Mouse (Mus musculus) ovary, postnatal 10 days (tissue): ENCODE data around the gene Epyc.
"Not testable (repeated sequence)": the region's sequence is repeated elsewhere in the genome, so short reads cannot be mapped to it uniquely, and the experiment has no call there.

Experiments
- DNase-seq: peaks from one replicate; pipeline ENCODE4 v3.0.0; 2022; ENCODE audit warnings: low spot score

Gene Epyc

DNA sequence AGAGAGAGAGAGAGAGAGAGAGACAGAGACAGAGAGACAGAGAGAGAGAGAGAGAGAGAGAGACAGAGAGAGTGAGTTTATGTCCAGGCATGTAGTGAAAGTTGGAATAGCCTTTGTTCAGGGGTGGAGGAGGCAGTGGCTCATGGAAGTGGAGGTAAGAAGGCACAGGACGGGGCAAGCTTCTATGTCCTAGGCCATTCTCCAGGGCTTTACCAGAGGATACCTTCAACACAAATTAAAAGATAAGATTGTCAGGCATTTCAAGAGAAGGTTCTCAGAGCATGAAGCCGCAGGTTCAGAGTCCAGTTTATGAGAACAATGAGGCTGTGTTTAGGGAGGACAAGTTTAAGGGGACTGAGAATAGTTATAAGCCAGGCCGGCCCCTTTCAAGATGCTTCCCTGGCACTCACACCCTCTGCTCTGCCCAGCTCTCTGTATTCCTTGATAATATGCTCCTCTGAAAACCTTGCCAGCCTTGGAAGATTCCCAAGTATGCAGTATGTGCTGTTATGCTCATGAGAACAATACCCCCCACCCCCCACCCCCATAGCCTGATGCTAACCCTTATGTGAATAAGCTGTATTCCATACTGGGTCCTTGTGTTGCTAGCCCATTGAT lies 71.5 kb downstream of the Epyc start:
- DNase-seq = no peak

DNA sequence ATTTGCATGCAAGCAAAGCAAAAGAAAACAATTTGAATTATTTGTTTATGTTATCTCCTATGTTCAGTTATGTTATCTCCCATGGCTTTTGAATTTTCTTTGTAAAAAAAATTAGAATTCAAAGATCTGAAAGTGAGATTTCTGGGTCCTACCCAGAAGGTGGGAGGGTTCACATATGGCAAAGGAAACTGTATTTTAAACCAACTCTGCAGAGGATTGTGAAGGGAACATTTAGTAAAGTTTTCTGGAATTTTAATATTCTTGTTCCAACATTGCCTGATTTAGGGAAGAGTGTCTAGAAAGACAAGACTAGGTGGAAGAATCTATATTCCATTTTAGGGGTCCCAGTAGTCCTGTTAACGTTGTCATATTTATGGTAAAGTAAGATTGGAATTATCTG lies 73.4 kb downstream of the Epyc start:
- no peak for DNase-seq

DNA sequence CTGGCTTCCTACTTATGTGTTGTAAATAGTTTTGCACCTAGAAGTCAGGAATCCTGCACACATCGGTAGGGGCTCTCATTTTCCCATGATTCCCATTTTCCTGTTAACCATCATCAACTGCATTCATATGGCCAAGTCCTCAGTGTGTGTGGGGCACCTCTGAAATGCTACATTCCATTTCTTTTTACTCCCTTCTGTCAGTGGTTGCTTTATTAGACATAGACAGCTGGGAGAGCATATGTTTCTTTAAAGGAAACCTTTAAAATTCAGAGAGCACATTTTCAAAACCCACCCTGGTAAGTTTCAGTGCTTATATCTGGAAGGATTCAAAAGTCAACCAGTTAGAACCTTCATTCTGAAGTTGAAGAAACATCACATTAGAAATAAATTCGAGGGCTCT lies 74.2 kb downstream of the Epyc start:
- DNase-seq = no peak

DNA sequence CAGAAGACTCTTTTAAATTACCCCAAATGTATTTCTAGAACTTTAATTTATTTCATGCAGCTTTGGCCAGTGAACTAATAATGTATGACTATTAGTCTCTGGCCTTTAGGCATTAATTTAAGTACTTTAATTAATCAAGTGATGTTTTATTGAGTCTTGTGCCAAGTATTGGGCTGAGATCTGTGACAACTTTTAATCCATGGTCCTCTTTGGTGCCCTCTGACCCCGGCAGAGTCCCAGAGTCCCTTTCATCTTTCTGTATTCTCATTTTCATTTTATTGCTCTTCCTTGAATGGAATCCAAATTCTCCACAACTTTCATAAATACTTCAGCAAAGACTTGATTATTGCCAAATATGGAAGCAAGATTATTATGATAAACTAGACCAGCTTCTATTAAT lies 76.8 kb downstream of the Epyc start:
- no peak for DNase-seq

DNA sequence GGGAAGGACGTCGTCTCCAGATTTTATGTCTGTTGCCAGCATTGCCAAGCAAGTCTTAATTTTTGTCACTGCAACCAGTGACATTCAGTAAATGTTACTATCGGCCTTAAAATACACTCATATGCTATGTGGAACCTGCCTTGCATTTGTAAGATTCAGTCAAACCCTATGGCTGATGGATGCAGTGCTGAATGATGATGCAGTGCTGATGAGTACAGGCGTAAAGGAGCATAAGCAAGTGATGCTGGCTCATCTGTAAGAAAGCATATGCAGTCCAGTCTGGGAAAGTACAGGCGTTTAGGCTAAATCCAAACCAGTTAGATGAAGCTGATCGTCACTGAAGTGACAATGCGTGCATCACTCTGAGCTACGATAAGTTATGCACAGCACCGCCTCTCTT lies 78.8 kb downstream of the Epyc start:
- no peak for DNase-seq

DNA sequence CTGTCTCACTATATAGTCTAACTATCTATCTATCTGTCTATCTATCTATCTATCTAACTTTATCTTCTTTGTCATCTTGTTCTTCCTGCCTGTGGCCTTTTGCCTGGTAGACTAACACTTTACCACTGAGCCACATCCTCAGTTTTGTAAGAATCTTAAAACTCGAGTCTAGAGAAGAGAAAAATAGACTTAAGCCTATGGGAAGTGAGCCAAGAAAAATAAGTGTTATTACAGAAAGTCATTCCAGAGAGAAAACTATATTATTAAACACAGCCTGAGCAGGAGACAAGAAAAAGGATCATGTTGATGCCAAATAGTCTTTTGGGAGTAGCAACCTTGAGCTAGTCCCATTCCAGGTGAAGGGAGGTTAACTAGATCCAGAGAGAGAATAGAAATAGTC lies 82.1 kb downstream of the Epyc start:
- DNase-seq = no peak

DNA sequence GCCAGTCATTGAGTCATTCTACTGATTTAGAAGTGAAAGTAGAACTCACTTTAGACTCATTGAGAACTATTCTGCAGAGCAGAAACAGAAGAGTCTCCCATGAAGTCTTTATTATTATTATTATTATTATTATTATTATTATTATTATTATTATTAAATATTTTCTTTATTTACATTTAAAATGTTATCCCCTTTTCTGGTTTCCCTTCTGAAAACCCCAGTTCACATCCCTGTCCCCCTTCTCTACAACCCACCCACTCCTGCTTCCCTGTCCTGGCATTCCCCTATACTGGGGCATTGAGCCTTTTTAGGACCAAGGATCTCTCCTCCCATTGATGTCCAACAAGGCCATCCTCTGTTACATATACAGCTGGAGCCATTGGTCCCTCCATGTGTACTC lies 82.8 kb downstream of the Epyc start, which contains the start of gene C030005K15Rik:
TSS of gene C030005K15Rik (minus strand) at position 101 of the 400 bp plus-strand sequence.
- DNase-seq = not testable (repeated sequence)
